Mouse (Mus musculus) CD8-positive naive resting alpha-beta T cell, adult 2 months (primary cell): ENCODE measurements at regions not wholly inside any gene's neighbourhood (a gene's known extent, or its start where the extent isn't known, plus 50 kb on each side); places are given as distances from the start of the nearest gene placed in this dataset.

Experiments
- DNase-seq, 2 experiments: peaks; one replicate each; pipeline ENCODE4 v3.0.0; 2022; ENCODE audit warnings: low read depth in 2 of 2, low spot score in 2 of 2

- no peak for DNase-seq
Measured at GRCm38 (mm10) chr9:31971801-31972628, 58.8 kb upstream of the Barx2 start.

GRCm38 (mm10) chr9:31972629-31972993 lies 59.3 kb upstream of the Barx2 start:
- DNase-seq: no peak

- DNase-seq: no peak
Measured at GRCm38 (mm10) chr9:31976191-31976590, 62.9 kb upstream of the Barx2 start.

GRCm38 (mm10) chr9:31978071-31978470 lies 64.8 kb upstream of the Barx2 start:
- no peak for DNase-seq

- no peak for DNase-seq
Measured at GRCm38 (mm10) chr9:31979211-31979610, 65.9 kb upstream of the Barx2 start.

- DNase-seq: no peak
Measured at GRCm38 (mm10) chr9:31980459-31980858, 67.2 kb upstream of the Barx2 start.

- no peak for DNase-seq
Measured at GRCm38 (mm10) chr9:31983759-31984586, 70.7 kb upstream of the Barx2 start.

GRCm38 (mm10) chr9:31988826-31989225 lies 75.6 kb upstream of the Barx2 start:
- no peak for DNase-seq

GRCm38 (mm10) chr9:31989581-31990360 lies 76.5 kb upstream of the Barx2 start:
- no peak for DNase-seq

GRCm38 (mm10) chr9:31990456-31990855 lies 77.2 kb upstream of the Barx2 start:
- no peak for DNase-seq

- DNase-seq: no peak
Measured at GRCm38 (mm10) chr9:31993631-31994601, 80.7 kb upstream of the Barx2 start.

GRCm38 (mm10) chr9:31995101-31995500 lies 81.8 kb upstream of the Barx2 start:
- no peak for DNase-seq

GRCm38 (mm10) chr9:31995700-31996099 lies 82.4 kb upstream of the Barx2 start:
- no peak for DNase-seq

- DNase-seq: no peak
Measured at GRCm38 (mm10) chr9:31996466-31997177, 83.4 kb upstream of the Barx2 start.

- no peak for DNase-seq
Measured at GRCm38 (mm10) chr9:31997178-31998097, 84.2 kb upstream of the Barx2 start.

GRCm38 (mm10) chr9:31998488-31999280 lies 85.4 kb upstream of the Barx2 start:
- DNase-seq: no peak

- DNase-seq: no peak
Measured at GRCm38 (mm10) chr9:31999760-32000159, 86.5 kb upstream of the Barx2 start.

GRCm38 (mm10) chr9:32002924-32003323 lies 89.7 kb upstream of the Barx2 start:
- no peak for DNase-seq
